ENCODE assay signal across 10 mouse cellular contexts in genomic region chr11:102156786-102157089, GRCm38 (mm10). TPM values are rescaled to one million over a fixed set of nuclear protein-coding genes. Genes with fewer than 3 reads are reported as not detected.
DNase-seq lines count a peak whose midpoint lies in the region; ATAC-seq and TF ChIP-seq lines count a peak whose summit lies in the region.
"Had no signal": no experiment of that assay in that cellular context is flagged by ENCODE, and none has a peak within 500 bp of the region (broad histone marks: within the 10 kb centered on the region; RNA-seq: fewer than 3 reads in every experiment).

No protein-coding gene starts in this region.

- H3K4me3 ChIP-seq in heart, embryonic 16.5 days (ENCODE audit: low read length): no peak overlapping the region
- H3K4me3 ChIP-seq in CH12.LX (replicated peaks in 1 of 3; ENCODE audit: low read depth in 2 of 3, low read length in 2 of 3, poor library complexity in 1 of 3): no peak overlapping the region
- H3K4me3 ChIP-seq in forebrain, embryonic 13.5 days: no peak overlapping the region
- peak overlapping the region; percentile 75 for H3K4me3 ChIP-seq in macrophage (ENCODE audit: inconsistent target)

- no peaks in the 10 kb centered on the region for H3K27me3 ChIP-seq in heart, embryonic 16.5 days (ENCODE audit: control insufficient read depth, insufficient read depth, low read length)
- H3K27me3 ChIP-seq in CH12.LX (replicated peaks): no peaks in the 10 kb centered on the region
- no peaks in the 10 kb centered on the region for H3K27me3 ChIP-seq in forebrain, embryonic 13.5 days

- no peak for DNase-seq in heart, postnatal 25 days (ENCODE audit: low spot score)
- no peak for DNase-seq in CH12.LX (ENCODE audit: extremely low read depth)
- no peak for DNase-seq in urinary bladder, adult 2 months (ENCODE audit: low spot score)

- ATAC-seq in heart, embryonic 16.5 days (replicated peaks; ENCODE audit: extremely low read depth, insufficient read depth, low FRiP score): 0 out of 2 replicates have a peak, but pooled peaks have one; percentile 14
- peak; percentile 42; the same call in 1 of the 2 replicates for ATAC-seq in forebrain, embryonic 13.5 days
- ATAC-seq in monocyte, adult 5-6 weeks (replicated peaks; ENCODE audit: insufficient number of reproducible peaks, low FRiP score, low TSS enrichment, poor library complexity, severe bottlenecking): no peak
- ATAC-seq in megakaryocyte-erythroid progenitor cell, adult 5-6 weeks (replicated peaks; ENCODE audit: low FRiP score, low TSS enrichment, poor library complexity, severe bottlenecking): no peak

- dilution Hi-C loops in CH12.LX (cut with MboI; ENCODE audit: extremely low pct_ligation_motif_present, extremely low pct_unique_long_range_greater_than_20kb, low sequenced_read_pairs): no loop called here

- H3K4me1 ChIP-seq in heart, embryonic 16.5 days (ENCODE audit: control insufficient read depth, insufficient read depth, low read length): peaks cover 4% of the 10 kb centered on the region
- peaks cover 4 to 16% of the 10 kb centered on the region in 2 experiments for H3K4me1 ChIP-seq in CH12.LX (ENCODE audit: control insufficient read depth in 1 of 2, insufficient read depth in 2 of 2)
- H3K4me1 ChIP-seq in forebrain, embryonic 13.5 days: peaks cover 13% of the 10 kb centered on the region

- TF ChIP-seq CTCF in CH12.LX (conservative IDR thresholded peaks at IDR 0.05 in 1 of 2, IDR thresholded peaks at IDR 0.05 in 1 of 2; ENCODE audit: low read depth in 2 of 2, low read length in 2 of 2): no peak

- H3K79me2 ChIP-seq in CH12.LX (replicated peaks; ENCODE audit: control insufficient read depth, extremely low read depth, insufficient read depth, poor library complexity, severe bottlenecking): no peaks in the 10 kb centered on the region
- H3K79me2 ChIP-seq in macrophage (ENCODE audit: inconsistent target): no peaks in the 10 kb centered on the region

- intact Hi-C loops in heart, postnatal 25 days (cut with DNase I): loop anchor here (5.0 kb wide), 1 partner anchor 111 kb away; the partner anchor contains the start of gene Asb16

- H3K4me2 ChIP-seq in heart, embryonic 16.5 days (ENCODE audit: low read depth, low read length): no peak overlapping the region
- H3K4me2 ChIP-seq in CH12.LX (ENCODE audit: insufficient read depth, low read depth, poor library complexity, severe bottlenecking): peak overlapping the region; percentile 56; the same call in 1 of the 2 replicates
- no peak overlapping the region for H3K4me2 ChIP-seq in forebrain, embryonic 13.5 days

- TF ChIP-seq EP300 in CH12.LX (IDR thresholded peaks at IDR 0.05; ENCODE audit: low read length): no peak

- H3K36me3 ChIP-seq in heart, embryonic 16.5 days (ENCODE audit: control insufficient read depth, insufficient read depth): peaks cover 12% of the 10 kb centered on the region
- H3K36me3 ChIP-seq in CH12.LX (replicated peaks in 1 of 2; ENCODE audit: control insufficient read depth in 1 of 2, insufficient read depth in 1 of 2, low read length in 1 of 2): peaks cover 22 to 42% of the 10 kb centered on the region in 2 experiments
- peaks cover 31% of the 10 kb centered on the region for H3K36me3 ChIP-seq in forebrain, embryonic 13.5 days (ENCODE audit: poor library complexity, severe bottlenecking)
- peaks cover 11% of the 10 kb centered on the region; the same call in 1 of the 2 replicates for H3K36me3 ChIP-seq in macrophage (ENCODE audit: inconsistent target)

- H3K27ac ChIP-seq in heart, embryonic 16.5 days (ENCODE audit: low read length): no peak overlapping the region
- H3K27ac ChIP-seq in CH12.LX (ENCODE audit: insufficient read depth, low read depth) (no peak overlapping the region), macrophage (no peak overlapping the region)
- no peak overlapping the region for H3K27ac ChIP-seq in forebrain, embryonic 13.5 days

- TF ChIP-seq RAD21 in CH12.LX (IDR thresholded peaks at IDR 0.05; ENCODE audit: low read depth, low read length): no peak

- WGBS in heart, embryonic 16.5 days: 6% methylated on average over 1 of the region's 1 CpGs
- 5% methylated on average over 1 of the region's 1 CpGs for WGBS in forebrain, embryonic 13.5 days
- 0% methylated on average over 1 of the region's 1 CpGs for WGBS in macrophage (ENCODE audit: missing documents)

- no peak for TF ChIP-seq POLR2A in CH12.LX (IDR thresholded peaks at IDR 0.05; ENCODE audit: low read depth, low read length)

- no peaks in the 10 kb centered on the region for H3K9me3 ChIP-seq in heart, embryonic 16.5 days (replicated peaks; ENCODE audit: control insufficient read depth, low read length)
- H3K9me3 ChIP-seq in CH12.LX (replicated peaks; ENCODE audit: low read length): no peaks in the 10 kb centered on the region
- no peaks in the 10 kb centered on the region for H3K9me3 ChIP-seq in forebrain, embryonic 13.5 days (replicated peaks)

- no peak overlapping the region for H3K9ac ChIP-seq in heart, embryonic 16.5 days (ENCODE audit: low read length)
- no peak overlapping the region for H3K9ac ChIP-seq in CH12.LX (ENCODE audit: insufficient read depth, low read depth)
- H3K9ac ChIP-seq in forebrain, embryonic 13.5 days: no peak overlapping the region

- in situ Hi-C loops in CH12.LX (cut with MboI; ENCODE audit: low pct_ligation_motif_present, low pct_unique_long_range_greater_than_20kb, low sequenced_read_pairs): loop anchor here (5.0 kb wide), 1 partner anchor 66 kb away; no protein-coding TSS in a partner anchor

RNA-seq across cellular contexts. Expression of gene Tmem101, which starts 0.5 kb away (rescaled TPM):
- polyA plus RNA-seq in heart, embryonic 16.5 days (2015; fragmentation: Nextera tagmentation; extraction: Ambion mirVana): 33.9 and 35.3 TPM in 2 replicates
- 10 to 100 TPM; 14.3 to 17.5 TPM for total RNA-seq in heart, postnatal 25 days (2021)
- total RNA-seq in CH12.LX (2012; rRNA removed): 56.7 and 63.1 TPM in 2 replicates
- total RNA-seq in CH12.LX (2014; rRNA removed): 36.1 and 38.5 TPM in 2 replicates
- polyA plus RNA-seq in CH12.LX (2012; ENCODE audit: insufficient read length, low read depth): 29.7 and 35.4 TPM in 2 replicates
- polyA plus RNA-seq in forebrain, embryonic 13.5 days (2015; fragmentation: Nextera tagmentation; extraction: Ambion mirVana): 35.6 and 39.0 TPM in 2 replicates
- 10 to 100 TPM in 4 of 26 experiments, 1 to 10 TPM in 19, under 1 TPM in 1, not detected in 2; 0.63 to 16.5 (median 4.4) TPM for total RNA-seq in macrophage (2018; cell fraction: chromatin; rRNA removed)
- 10 to 100 TPM in 10 of 26 experiments, 1 to 10 TPM in 16; 5.1 to 13.7 (median 8.8) TPM for total RNA-seq in macrophage (2018; cell fraction: cytosol; rRNA removed)
- 10 to 100 TPM in 15 of 26 experiments, 1 to 10 TPM in 11; 5.1 to 20.0 (median 10.4) TPM for total RNA-seq in macrophage (2018; cell fraction: nucleus; rRNA removed)
- 4.6 to 11.0 TPM (median 10.6 TPM) in 3 replicates for polyA plus RNA-seq in macrophage (2018)
- 3.1 to 9.5 TPM (median 5.5 TPM) in 3 replicates for total RNA-seq in monocyte, adult 5-6 weeks (2017)
- polyA plus RNA-seq in urinary bladder, adult 2 months (2012; rRNA removed): 15.0 and 17.4 TPM in 2 replicates
- 4.7 and 9.3 TPM in 2 replicates for total RNA-seq in megakaryocyte-erythroid progenitor cell, adult 5-6 weeks (2014; fragmentation: Nextera tagmentation)
- 11.8 and 15.7 TPM in 2 replicates for total RNA-seq in megakaryocyte-erythroid progenitor cell, adult 5-6 weeks (2017)

RNA-seq across cellular contexts. Expression of gene Nags, which starts 11.4 kb away (rescaled TPM):
- polyA plus RNA-seq in heart, embryonic 16.5 days (2015; fragmentation: Nextera tagmentation; extraction: Ambion mirVana): 0.14 and 0.29 TPM in 2 replicates
- not detected for total RNA-seq in heart, postnatal 25 days (2021)
- total RNA-seq in CH12.LX (2012; rRNA removed) (not detected in 2 replicates), CH12.LX (2014; rRNA removed) (not detected in 2 replicates)
- polyA plus RNA-seq in CH12.LX (2012; ENCODE audit: insufficient read length, low read depth) (not detected in 2 replicates), macrophage (2018) (not detected in 3 replicates)
- not detected in 2 replicates for polyA plus RNA-seq in forebrain, embryonic 13.5 days (2015; fragmentation: Nextera tagmentation; extraction: Ambion mirVana)
- total RNA-seq in macrophage (2018; cell fraction: chromatin; rRNA removed): not detected
- total RNA-seq in macrophage (2018; cell fraction: cytosol; rRNA removed): not detected
- total RNA-seq in macrophage (2018; cell fraction: nucleus; rRNA removed): not detected
- not detected in 3 replicates for total RNA-seq in monocyte, adult 5-6 weeks (2017)
- 0.07 and 0.15 TPM in 2 replicates for polyA plus RNA-seq in urinary bladder, adult 2 months (2012; rRNA removed)
- 7.4 and 9.5 TPM in 2 replicates for total RNA-seq in megakaryocyte-erythroid progenitor cell, adult 5-6 weeks (2014; fragmentation: Nextera tagmentation)
- total RNA-seq in megakaryocyte-erythroid progenitor cell, adult 5-6 weeks (2017): 1.6 and 2.1 TPM in 2 replicates
- total RNA-seq: left cerebral cortex, postnatal 36 days had no signal
- polyA plus RNA-seq: CD4-positive, CD25-positive, alpha-beta regulatory T cell, adult 4 months had no signal

RNA-seq across cellular contexts. Expression of gene Lsm12, which starts 28.4 kb away (rescaled TPM):
- 60.5 and 77.2 TPM in 2 replicates for polyA plus RNA-seq in heart, embryonic 16.5 days (2015; fragmentation: Nextera tagmentation; extraction: Ambion mirVana)
- 10 to 100 TPM; 46.6 to 51.5 TPM for total RNA-seq in heart, postnatal 25 days (2021)
- total RNA-seq in CH12.LX (2012; rRNA removed) (66.9 and 78.7 TPM in 2 replicates), CH12.LX (2014; rRNA removed) (70.0 and 78.9 TPM in 2 replicates)
- polyA plus RNA-seq in CH12.LX (2012; ENCODE audit: insufficient read length, low read depth) (164 and 185 TPM in 2 replicates), macrophage (2018) (28.1 to 59.1 TPM (median 48.0 TPM) in 3 replicates)
- polyA plus RNA-seq in forebrain, embryonic 13.5 days (2015; fragmentation: Nextera tagmentation; extraction: Ambion mirVana): 155 and 158 TPM in 2 replicates
- 10 to 100 TPM in 18 of 26 experiments, 1 to 10 TPM in 8; 3.7 to 22.1 (median 11.9) TPM for total RNA-seq in macrophage (2018; cell fraction: chromatin; rRNA removed)
- total RNA-seq in macrophage (2018; cell fraction: cytosol; rRNA removed): 10 to 100 TPM; 40.2 to 65.6 (median 52.9) TPM
- total RNA-seq in macrophage (2018; cell fraction: nucleus; rRNA removed): 10 to 100 TPM; 12.0 to 52.2 (median 25.1) TPM
- 26.7 to 93.0 TPM (median 26.9 TPM) in 3 replicates for total RNA-seq in monocyte, adult 5-6 weeks (2017)
- polyA plus RNA-seq in urinary bladder, adult 2 months (2012; rRNA removed): 29.9 and 32.4 TPM in 2 replicates
- total RNA-seq in megakaryocyte-erythroid progenitor cell, adult 5-6 weeks (2014; fragmentation: Nextera tagmentation): 110 TPM in 2 replicates
- 71.3 and 94.9 TPM in 2 replicates for total RNA-seq in megakaryocyte-erythroid progenitor cell, adult 5-6 weeks (2017)

RNA-seq across cellular contexts. Expression of gene G6pc3, which starts 32.7 kb away (rescaled TPM):
- polyA plus RNA-seq in heart, embryonic 16.5 days (2015; fragmentation: Nextera tagmentation; extraction: Ambion mirVana): 24.4 and 25.0 TPM in 2 replicates
- 10 to 100 TPM; 40.3 to 41.8 TPM for total RNA-seq in heart, postnatal 25 days (2021)
- 31.9 and 34.7 TPM in 2 replicates for total RNA-seq in CH12.LX (2012; rRNA removed)
- total RNA-seq in CH12.LX (2014; rRNA removed): 26.3 and 31.3 TPM in 2 replicates
- 65.6 and 72.3 TPM in 2 replicates for polyA plus RNA-seq in CH12.LX (2012; ENCODE audit: insufficient read length, low read depth)
- 21.5 and 25.6 TPM in 2 replicates for polyA plus RNA-seq in forebrain, embryonic 13.5 days (2015; fragmentation: Nextera tagmentation; extraction: Ambion mirVana)
- total RNA-seq in macrophage (2018; cell fraction: chromatin; rRNA removed): 10 to 100 TPM in 22 of 26 experiments, 1 to 10 TPM in 4; 6.7 to 33.0 (median 16.8) TPM
- total RNA-seq in macrophage (2018; cell fraction: cytosol; rRNA removed): 10 to 100 TPM; 14.9 to 31.6 (median 22.0) TPM
- 10 to 100 TPM; 11.6 to 41.7 (median 24.0) TPM for total RNA-seq in macrophage (2018; cell fraction: nucleus; rRNA removed)
- polyA plus RNA-seq in macrophage (2018): 17.7 to 29.9 TPM (median 27.6 TPM) in 3 replicates
- total RNA-seq in monocyte, adult 5-6 weeks (2017): 6.1 to 10.7 TPM (median 9.1 TPM) in 3 replicates
- 73.3 and 80.1 TPM in 2 replicates for polyA plus RNA-seq in urinary bladder, adult 2 months (2012; rRNA removed)
- 71.5 and 93.3 TPM in 2 replicates for total RNA-seq in megakaryocyte-erythroid progenitor cell, adult 5-6 weeks (2014; fragmentation: Nextera tagmentation)
- total RNA-seq in megakaryocyte-erythroid progenitor cell, adult 5-6 weeks (2017): 39.9 and 59.4 TPM in 2 replicates

RNA-seq across cellular contexts. Expression of gene Pyy, which starts 49.1 kb away (rescaled TPM):
- polyA plus RNA-seq in heart, embryonic 16.5 days (2015; fragmentation: Nextera tagmentation; extraction: Ambion mirVana): not detected in 2 replicates
- not detected for total RNA-seq in heart, postnatal 25 days (2021)
- total RNA-seq in CH12.LX (2012; rRNA removed) (not detected in 2 replicates), CH12.LX (2014; rRNA removed) (not detected in 2 replicates)
- polyA plus RNA-seq in CH12.LX (2012; ENCODE audit: insufficient read length, low read depth) (not detected in 2 replicates), macrophage (2018) (not detected in 3 replicates)
- polyA plus RNA-seq in forebrain, embryonic 13.5 days (2015; fragmentation: Nextera tagmentation; extraction: Ambion mirVana): not detected in 2 replicates
- not detected for total RNA-seq in macrophage (2018; cell fraction: chromatin; rRNA removed)
- total RNA-seq in macrophage (2018; cell fraction: cytosol; rRNA removed): not detected
- not detected for total RNA-seq in macrophage (2018; cell fraction: nucleus; rRNA removed)
- total RNA-seq in monocyte, adult 5-6 weeks (2017): not detected in 3 replicates
- polyA plus RNA-seq in urinary bladder, adult 2 months (2012; rRNA removed): not detected in 2 replicates
- not detected in 2 replicates for total RNA-seq in megakaryocyte-erythroid progenitor cell, adult 5-6 weeks (2014; fragmentation: Nextera tagmentation)
- total RNA-seq in megakaryocyte-erythroid progenitor cell, adult 5-6 weeks (2017): not detected in 2 replicates
- total RNA-seq: left cerebral cortex, postnatal 36 days had no signal
- polyA plus RNA-seq: CD4-positive, CD25-positive, alpha-beta regulatory T cell, adult 4 months had no signal

Comparison
In these comparisons a context has a peak if more than half of its experiments do, and no peak if none do; other contexts are left out.
1. ATAC-seq: peak in heart, embryonic 16.5 days (single experiment) and forebrain, embryonic 13.5 days (single experiment); none in monocyte, adult 5-6 weeks (single experiment) and megakaryocyte-erythroid progenitor cell, adult 5-6 weeks (single experiment).